Mouse (Mus musculus) adrenal gland, adult 2 months (tissue): ENCODE results near the gene Rufy1. TPM values are rescaled to one million over a fixed set of nuclear protein-coding genes. Genes with fewer than 3 reads are reported as not detected.

ENCODE experiments used
- DNase-seq: peaks from one replicate; pipeline ENCODE4 v3.0.0; 2021
- polyA plus RNA-seq: library from polyadenylated mRNA; depleted of rRNA; stranded (reverse); fragments of >200 nt; gene quantifications from 2 replicates; pipeline ENCODE4 v1.2.3, GENCODE M21; 2012
- total RNA-seq, 2 experiments: library from RNA; stranded (reverse); gene quantifications; 2 replicates each; pipeline ENCODE4 v1.2.3; 2021

Gene Rufy1
- total and polyA plus RNA-seq, 3 experiments: 24.6 to 45.8 (median 33.8) TPM

DNA sequence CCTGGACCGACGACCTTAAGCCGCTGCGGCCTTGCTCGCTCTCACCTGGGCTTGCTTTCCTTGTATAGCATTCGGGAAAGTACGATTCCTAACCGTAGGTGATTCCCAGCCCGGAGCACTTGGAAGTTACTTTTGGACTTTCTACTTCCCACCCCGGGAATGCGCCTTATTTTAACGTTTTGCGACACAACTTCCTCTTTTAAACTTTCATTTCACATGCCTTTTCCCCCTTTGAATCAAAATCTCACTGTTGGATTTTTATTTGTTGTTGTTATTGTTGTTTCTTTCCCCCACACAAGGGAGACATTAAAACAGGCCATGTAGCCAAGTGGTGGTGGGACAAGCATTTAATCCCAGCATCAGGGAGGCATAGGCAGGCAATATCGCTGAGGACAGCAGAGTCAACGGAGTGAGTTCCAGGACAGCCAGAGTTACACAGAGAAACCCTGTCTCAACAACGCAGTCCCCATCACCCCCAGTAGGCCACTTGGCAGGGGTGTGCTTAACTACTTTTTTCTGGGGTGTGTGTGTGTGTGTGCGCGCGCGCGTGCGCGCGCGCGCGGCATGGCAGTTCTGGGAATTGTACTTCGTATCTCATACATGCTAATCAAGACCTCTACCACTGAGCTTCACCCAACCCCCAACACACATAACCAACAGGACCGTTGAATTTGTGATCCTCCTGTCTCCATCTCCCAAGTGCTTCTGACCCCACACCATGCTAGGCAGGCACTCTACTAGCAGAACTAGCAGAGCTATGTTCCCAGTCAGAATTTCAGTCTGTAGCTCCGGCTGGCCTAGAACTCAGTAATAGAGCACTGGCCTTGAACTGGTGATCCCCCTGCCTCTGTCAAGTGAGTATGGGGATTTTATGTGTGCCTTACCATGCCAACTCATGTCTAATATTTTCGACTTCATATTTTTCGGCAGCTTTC, 476 bp upstream of the Rufy1 start:
- DNase-seq: peak; percentile 67

DNA sequence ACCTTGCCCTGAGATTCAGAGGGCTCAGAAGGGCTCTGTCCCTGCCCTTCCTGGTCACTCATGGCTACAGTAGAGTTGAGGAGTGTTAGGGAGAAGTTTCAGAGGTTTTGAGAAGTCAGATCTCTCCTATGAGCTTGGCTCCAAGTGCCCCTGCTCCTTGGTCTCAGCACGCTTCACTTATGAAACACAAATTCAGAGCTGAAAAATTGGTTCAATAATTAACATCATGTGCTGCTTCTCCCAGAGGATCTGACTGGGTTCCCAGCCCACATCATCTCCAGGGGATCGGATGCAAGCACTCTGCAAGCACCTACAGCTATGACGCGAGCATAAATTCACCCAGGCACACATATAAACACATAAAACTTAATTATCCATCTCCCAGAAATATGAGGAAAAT, 4.9 kb downstream of the Rufy1 start:
- DNase-seq: no peak

DNA sequence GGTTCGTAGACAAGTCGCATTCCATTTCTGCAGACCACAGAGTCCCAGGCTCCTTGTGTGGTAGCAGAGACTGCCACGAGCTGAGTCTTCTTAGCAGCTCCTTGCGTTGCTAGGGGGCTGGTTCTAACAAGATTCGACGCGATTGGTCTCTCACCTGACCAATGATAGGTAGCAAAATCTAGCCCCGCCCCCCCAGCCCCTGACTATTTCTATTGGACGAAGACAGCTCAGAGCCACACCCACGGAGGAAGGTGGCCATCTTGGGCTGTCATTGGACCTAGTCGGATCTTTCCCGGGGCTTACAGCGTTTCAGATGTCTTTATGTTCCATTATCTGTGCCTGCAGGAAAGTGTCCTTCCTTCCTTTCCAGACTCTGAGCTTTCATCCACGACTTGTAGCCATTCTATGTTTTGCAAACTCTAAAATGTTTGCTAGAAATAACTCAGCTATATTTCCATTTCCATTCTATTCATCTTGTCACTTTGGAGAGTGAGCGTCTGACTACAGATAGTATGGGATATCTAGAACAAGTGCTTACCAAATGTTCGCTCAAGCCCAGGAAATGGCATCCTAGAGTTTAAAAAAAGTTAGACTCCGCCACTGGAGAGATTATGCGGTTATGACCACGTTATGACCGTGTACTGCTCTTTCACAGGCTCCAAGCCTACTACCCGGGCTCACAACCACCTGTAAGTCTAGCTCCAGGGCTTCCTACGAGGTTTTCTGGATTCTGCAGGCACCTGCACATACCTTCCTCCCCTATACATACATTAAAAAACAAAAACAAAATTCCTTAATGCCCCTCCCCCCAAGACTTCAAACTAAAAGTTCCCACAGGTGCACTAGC, 8.8 kb downstream of the Rufy1 start:
- peak; percentile 66 for DNase-seq

DNA sequence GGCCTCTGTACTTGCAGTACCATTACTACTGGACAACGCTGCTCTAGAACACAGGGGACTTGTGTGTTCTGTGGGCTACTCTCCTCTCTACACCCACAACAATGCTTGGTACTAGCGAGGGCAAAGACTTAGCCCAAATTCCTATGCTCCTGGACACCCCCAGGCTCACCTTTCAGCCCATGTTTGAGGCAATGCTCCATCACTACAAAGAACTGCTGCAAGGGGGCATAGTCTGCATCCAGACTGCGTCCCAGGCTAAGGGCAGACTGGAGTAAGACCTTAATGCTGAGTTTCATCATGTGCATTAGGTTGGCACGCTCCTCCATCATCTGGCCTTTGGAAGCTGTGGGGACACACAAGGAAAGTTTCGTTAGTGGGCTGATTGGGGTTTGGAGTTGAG, 9.5 kb downstream of the Rufy1 start:
- no peak for DNase-seq

DNA sequence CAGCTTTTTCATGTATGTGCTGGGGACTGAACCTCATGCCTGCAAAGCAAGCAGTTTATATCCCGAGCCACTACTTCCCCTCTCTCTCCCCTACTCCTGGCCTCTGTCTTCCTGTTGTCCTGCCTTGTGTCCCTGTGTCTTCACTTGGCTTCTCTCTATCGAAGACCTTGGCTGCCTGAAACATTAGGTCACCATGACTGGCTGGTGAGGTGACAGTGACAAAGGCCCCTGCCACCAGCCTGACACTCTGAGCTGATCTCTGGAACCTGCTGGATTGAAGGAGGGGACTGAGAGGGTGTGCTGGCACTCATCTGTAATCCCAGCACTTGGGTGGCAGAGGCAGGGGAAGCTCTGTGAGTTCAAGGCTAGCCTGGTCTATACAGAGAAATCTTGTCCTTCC, 13.1 kb downstream of the Rufy1 start:
- peak; percentile 68 for DNase-seq

DNA sequence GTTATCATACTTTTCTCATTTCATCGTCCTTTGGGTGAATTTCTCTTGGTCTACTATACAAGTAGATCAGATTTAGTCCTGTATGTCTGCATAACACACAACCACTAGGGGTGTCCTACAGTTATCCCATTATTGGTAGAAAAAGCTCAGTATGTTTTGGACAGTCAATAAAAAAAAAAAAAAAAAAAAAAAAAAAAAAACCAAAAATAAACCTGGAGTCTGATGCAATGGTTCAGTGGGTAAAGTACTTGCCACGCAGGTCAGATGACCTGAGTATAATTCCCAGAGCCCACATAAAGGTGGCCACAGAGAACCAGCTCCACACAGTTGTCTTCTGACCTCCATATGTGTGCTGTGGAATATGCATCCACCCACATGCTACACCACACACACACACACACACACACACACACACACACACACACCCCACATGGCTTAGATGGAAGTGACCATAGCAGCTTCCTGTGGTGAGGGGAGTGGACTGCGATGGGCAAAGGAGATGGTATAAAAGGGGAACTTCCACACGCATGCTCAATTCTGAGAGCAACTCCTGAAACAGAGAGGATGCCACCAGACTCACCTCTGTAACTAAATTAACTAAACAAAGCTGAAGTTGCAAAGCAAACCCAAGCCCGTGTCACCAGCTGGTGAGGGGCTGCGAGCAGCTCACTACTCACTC, 15.2 kb downstream of the Rufy1 start:
- DNase-seq: no peak

DNA sequence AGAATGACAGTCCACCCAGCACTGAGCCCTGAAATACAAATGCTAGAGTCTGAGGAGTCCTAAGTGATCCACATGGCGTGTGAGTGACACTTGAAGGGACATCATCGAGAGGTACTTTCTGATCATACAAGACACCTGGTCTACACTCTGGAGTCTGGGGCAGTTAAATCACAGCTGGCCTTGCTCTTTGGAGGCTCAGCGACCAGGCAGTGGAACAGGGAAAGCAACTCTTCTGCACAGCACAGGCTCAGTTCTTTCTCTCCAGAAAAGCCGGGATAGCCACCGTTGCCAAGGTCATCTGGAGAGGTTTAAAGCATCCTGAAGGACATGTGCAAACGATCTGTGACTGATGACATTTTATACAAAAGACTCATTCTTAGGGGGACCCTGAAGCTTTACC, 23.7 kb downstream of the Rufy1 start:
- peak; percentile 52 for DNase-seq

DNA sequence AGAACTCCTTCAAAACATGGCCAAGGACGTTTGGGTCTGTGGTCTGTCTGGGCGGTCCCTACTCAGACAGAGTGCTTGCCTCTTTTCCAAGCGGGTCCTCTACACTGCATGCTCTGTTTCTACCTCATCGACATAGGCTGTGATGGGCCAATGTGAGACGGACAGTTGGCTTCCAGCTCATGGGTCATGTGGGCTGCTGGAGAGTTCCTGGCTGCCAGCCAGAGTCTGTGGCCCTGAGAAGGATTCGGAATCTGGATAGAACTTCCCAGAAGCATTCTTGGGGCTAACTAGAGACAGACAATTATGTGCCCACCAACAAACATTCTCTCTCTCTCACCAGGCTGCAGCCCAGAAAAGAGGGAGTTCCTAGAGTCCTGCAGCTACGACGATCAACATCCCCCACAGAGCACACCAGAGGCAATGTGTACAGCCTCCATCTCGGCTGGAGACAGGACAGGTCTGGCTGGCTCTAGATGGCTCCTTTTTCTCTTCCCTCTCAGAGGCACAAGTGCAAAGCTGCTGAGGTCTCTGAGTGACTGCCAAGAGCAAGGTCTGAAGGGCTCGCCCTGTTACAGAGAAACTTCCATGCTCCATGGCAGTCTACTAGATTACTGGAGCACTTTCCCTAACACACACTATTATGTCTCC, 27.4 kb downstream of the Rufy1 start:
- DNase-seq: peak; percentile 84

DNA sequence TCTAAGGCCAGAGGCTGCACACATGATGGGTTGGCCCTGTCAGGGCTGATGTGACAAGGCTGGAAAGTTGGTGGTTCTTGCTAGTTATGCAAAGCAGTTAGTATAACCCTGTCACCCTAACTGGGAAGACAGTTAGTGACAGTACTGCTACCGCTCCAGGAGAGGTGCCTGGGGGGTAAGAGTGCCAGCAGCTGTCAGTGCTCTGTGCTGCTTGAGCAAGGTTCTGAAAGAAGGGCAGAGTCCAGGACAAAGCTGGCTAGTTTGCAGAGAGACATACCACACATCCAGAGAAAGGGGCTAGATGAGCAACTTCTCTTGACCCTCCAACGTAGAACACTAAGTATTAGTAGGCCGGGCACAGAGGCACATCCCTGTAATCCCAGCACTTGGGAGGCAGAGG, 28.4 kb downstream of the Rufy1 start:
- DNase-seq: no peak

DNA sequence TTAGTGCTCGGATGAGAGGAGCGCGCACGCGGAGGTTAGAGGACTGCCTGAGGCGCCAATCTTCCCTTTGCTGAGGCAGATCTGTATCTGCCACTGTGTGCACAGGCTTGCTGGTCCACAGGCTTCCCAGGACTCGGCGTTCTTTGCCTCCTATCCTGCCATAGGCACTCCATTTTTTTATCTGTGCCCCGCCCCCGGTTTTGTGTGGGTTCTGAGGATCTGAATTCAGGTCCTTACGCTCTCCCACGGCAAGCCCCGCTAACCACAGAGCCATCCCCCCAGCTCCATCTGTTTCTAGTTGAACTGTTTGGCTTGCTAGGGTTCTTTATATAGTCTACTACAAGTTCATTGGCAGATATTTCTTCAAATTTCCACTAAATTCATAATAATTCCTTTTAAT, 32.1 kb downstream of the Rufy1 start:
- DNase-seq: no peak

DNA sequence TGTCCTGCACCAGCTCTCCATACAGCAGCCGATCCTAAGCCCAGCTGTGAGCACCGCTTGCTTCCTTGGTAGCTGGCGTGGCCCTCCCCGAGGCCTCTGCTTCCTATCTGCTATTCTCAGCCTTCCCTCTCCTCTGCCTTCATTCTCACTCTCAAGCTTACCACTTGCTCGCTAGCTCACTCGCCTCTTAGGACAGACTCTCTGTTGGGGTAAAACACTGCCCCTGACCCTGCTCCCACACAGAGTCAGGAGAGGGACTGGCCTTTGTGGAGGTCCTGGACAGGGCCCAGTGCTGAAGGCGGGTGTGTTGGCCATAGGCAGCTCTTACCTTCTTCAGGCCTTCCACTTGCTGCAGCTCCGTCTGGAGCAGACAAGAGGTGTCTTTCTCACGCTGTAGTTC, 33.6 kb downstream of the Rufy1 start:
- no peak for DNase-seq

DNA sequence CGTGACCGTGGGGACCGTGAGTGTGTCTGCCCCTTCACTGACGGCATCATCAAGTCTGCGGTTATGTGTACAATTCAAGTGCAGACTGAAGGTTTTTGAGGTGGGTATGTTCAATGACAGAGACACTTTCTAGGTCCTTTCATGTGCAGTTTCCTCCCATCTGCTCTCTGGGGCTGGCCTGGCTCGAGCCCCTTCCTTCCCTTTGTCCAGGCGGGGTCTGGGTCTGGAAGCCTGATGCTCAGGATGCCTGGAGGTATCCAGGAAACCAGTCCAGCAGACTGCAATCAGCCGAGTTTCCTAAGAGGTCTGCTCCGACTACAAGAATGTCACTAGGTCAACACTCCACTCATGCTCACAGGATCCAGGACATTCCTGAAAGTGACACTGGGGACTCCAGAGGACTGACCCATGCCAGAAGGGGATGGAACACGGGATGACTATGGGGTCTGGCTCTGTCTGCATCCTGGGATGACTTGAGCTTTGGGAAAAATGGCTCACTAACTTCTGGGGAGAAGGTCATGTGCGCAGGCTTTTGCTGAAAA, 34.1 kb downstream of the Rufy1 start:
- DNase-seq: no peak

DNA sequence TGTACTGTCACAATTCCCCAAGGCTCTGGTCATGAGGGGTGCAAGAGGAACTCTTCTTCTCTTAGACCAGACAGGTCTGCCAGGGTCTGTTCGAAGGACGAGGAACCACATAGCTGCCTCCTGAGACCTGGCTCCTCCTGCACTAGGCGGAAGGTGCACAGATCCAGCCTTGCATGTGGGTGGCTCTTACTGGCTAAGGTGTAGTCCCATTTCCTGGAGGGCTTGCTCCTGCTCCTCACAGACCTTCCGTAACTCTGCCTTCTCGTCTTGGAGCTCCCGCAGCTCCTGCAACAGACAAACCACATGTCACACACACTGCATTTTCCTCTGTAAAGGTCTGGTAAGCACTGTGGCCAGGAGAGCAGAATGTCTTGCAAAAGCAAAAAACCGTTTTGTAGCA, 36.2 kb downstream of the Rufy1 start:
- DNase-seq: no peak

DNA sequence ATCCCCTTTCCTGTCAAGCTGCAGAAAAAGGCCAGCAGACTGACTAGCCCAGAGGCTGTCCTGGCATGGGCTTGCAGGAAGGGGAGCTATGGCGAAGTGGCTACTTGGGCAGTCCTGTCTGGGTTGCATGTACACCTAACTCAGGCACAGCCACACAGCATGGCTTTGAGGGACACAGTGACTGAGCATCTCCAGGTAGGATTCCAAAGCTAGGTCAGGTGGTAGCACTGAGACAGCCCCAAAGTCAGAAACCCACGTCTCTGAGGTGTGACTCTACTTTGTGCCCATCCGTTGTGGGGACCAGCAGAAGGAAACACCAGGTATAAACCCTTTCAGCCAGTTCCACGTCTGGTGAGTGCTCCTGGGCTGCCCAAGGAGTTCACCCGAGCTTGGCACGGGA, 37.6 kb downstream of the Rufy1 start:
- DNase-seq: no peak

DNA sequence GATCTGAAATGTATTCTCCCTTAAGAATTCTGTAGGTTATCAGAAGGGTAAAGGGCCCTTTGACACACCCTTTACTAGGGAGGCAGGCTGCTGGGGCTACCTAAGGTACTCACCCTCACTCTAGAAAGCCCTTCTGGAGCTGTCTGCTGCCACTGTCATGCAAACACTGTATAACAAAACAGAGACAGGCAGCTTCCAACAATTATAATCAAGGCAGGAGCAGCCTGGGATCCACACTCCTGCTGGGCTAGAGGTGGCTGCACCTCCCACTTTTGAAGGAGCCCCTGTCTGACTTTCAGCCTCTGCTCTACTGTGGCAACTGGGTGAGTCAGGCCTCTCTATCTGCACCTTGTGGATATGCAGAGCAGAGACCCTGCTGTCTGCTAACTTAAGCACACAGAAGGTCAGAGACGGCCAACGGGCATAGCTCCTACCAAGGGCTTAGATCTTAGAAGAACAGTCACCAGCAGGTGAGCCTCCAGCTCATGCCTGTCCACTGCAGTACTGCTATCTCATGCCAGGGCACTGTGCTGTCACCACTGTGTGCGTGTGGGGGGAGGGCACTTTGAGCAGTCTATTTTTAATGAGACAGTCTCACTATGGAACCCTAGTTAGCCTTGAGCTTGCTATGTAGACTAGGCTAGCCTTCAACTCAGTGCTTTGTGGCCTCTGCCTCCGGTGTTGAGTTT, 39.5 kb downstream of the Rufy1 start:
- DNase-seq: no peak

DNA sequence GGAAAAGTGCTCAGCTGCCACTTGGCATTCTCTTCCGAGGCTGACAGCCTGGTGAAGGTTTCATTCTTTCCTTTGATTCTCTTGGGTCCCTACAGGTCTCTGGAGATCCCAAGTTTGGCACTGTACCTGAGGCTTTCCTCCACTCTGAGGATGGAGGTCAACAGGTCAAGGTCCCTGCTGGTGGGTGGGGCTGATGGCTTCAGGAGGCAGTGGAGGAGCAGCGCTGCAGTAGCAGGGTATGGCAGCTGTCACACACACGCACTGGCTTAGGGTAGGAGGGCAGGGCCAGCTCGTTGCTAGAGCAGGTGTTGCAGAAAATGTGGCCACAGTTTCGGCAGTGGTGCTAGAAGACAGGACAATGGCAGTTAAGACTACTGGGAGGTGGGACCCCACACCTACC, 41.3 kb downstream of the Rufy1 start:
- no peak for DNase-seq

DNA sequence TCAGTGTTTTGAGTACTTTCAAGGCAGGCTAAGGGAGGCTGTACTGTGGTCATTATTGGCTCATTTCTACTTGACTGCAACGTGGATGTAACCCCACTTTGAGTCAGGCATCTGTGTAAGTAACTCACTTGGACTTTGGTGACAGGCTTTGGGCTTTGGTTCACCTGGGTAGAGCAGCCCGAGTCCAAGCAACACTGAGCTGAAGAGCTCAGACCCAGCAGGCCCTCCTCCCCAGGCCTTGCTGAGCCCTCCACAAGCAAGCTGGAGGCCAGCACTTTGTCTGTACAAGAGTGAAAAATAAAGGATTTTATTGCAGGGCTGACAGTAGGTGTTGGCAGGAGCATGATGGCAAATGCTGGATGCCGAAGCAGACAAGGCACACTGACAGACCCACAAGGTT, 41.9 kb downstream of the Rufy1 start:
- DNase-seq: no peak

DNA sequence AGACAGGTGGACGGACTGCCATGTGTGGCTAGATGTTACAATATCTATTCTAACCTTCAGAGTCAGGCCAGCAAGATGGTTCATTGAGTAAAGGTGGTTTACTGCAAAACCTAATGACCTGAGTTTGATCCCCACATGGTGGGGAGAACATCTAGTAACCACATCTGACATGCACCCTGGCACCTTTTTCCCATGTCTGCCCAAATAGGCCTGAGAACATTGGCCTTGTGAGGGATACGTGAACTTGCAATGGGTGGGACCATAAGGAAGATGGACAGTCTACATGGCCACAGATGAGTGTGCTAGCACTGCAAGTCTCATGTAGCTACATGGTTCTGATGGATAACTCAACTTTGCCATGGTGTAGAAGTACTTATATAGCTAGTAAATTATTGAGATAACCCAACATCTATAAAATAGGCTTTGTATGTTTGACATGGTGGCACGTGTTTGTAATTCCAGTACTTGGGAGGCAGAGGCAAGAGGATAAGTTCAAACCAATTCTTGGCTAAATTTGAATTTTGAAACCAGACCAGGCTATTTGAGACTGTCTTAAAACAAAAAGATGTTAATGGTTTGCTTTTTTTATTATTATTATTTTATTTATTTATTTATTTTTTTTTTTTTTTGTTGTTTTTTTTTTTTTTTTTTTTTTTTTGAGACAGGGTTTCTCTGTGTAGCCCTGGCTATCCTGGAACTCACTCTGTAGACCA, 42.6 kb downstream of the Rufy1 start:
- DNase-seq: no peak

DNA sequence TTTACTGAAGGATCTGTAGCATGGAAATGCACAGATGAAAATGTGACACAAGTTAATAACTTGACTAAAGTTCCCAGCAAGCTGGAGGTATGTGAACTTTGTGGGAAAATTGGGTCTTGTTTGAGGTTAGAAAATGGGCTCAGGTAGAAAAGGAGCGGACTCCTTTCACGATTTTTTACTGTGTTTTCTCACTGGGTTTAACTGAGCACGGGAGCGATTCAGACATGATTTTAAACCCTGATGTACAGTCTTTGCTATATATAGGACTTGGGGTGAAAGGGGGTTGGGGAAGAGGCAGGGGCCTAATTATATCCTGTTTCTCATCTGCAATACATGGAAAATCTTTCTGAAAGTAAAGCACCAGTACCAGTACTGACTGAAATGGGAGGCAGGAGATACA, 43.2 kb downstream of the Rufy1 start:
- no peak for DNase-seq

DNA sequence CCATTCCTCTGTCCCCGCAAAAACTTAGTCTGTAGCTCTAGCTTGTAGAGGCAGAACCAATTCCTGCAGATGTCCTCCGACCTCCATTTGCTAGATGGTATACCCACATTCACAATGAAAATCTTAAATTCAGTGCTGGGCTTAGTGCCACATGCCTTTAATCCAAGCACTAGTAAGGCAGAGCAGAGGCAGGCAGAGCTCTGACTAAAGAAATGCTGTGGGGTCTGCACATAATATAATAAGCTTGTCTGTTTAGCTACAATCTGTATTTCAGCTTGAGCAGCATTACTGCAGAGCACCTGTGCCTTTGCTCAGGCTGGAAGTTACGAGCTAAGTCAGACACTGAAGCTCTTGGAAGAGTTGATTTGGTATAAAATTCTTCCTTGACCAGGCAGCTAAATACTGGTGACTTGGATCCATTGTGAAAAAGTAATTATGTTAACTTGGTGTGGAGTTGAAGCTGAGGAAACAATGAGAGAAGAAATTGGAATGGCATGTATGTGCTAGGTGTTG, 43.7 kb downstream of the Rufy1 start:
- no peak for DNase-seq
